Mouse (Mus musculus): ENCODE data around the gene Aicda. TPM values are rescaled to one million over a fixed set of nuclear protein-coding genes. Genes with fewer than 3 reads are reported as not detected.
"Not testable (repeated sequence)": the region's sequence is repeated elsewhere in the genome, so short reads cannot be mapped to it uniquely, and the experiment has no call there.

Gene Aicda
- polyA plus RNA-seq (2017; shearing (Covaris generic)) = 1 to 10 TPM; 2.0 to 4.3 TPM

GRCm38 (mm10) chr6:122553606-122554005, at the start of gene Aicda:
TSS of gene Aicda (plus strand) at chr6:122553801.
- no peak for ATAC-seq

- no peak for ATAC-seq
These were observed 48.6 kb upstream of the Aicda start for GRCm38 (mm10) chr6:122505041-122505440.

GRCm38 (mm10) chr6:122505545-122505944, 48.1 kb upstream of the Aicda start, which contains the start of gene Mfap5:
TSS of gene Mfap5 (plus strand) at chr6:122505845.
- ATAC-seq = no peak

- no peak for ATAC-seq
These were observed 45.1 kb upstream of the Aicda start for GRCm38 (mm10) chr6:122508494-122508893.

GRCm38 (mm10) chr6:122512914-122513878, 40.4 kb upstream of the Aicda start:
- ATAC-seq = no peak

GRCm38 (mm10) chr6:122514312-122514711, 39.3 kb upstream of the Aicda start:
- no peak for ATAC-seq

GRCm38 (mm10) chr6:122515762-122516161, 37.8 kb upstream of the Aicda start:
- not testable (repeated sequence) for ATAC-seq

GRCm38 (mm10) chr6:122517668-122518067, 35.9 kb upstream of the Aicda start:
- ATAC-seq = no peak

- ATAC-seq = no peak
These were observed 34.2 kb upstream of the Aicda start for GRCm38 (mm10) chr6:122519384-122519783.

GRCm38 (mm10) chr6:122522595-122522994, 31.0 kb upstream of the Aicda start:
- ATAC-seq = no peak

- ATAC-seq = no peak
These were observed 30.3 kb upstream of the Aicda start for GRCm38 (mm10) chr6:122523289-122523688.

- peak; percentile 96 for ATAC-seq
These were observed 26.0 kb upstream of the Aicda start for GRCm38 (mm10) chr6:122527596-122527995.

GRCm38 (mm10) chr6:122528136-122528535, 25.5 kb upstream of the Aicda start:
- ATAC-seq = no peak

- no peak for ATAC-seq
These were observed 22.0 kb upstream of the Aicda start for GRCm38 (mm10) chr6:122531466-122532174.

- ATAC-seq = peak; percentile 96
These were observed 20.7 kb upstream of the Aicda start for GRCm38 (mm10) chr6:122532883-122533302.

- ATAC-seq = no peak
These were observed 19.6 kb upstream of the Aicda start for GRCm38 (mm10) chr6:122534032-122534431.

GRCm38 (mm10) chr6:122539564-122539963, 14.0 kb upstream of the Aicda start:
- no peak for ATAC-seq

GRCm38 (mm10) chr6:122542459-122542858, 11.1 kb upstream of the Aicda start:
- ATAC-seq = not testable (repeated sequence)

GRCm38 (mm10) chr6:122543574-122543973, 10.0 kb upstream of the Aicda start:
- no peak for ATAC-seq

- no peak for ATAC-seq
These were observed 8.9 kb upstream of the Aicda start for GRCm38 (mm10) chr6:122544672-122545071.

- ATAC-seq = no peak
These were observed 8.2 kb upstream of the Aicda start for GRCm38 (mm10) chr6:122545289-122545882.

- ATAC-seq = no peak
These were observed 7.7 kb upstream of the Aicda start for GRCm38 (mm10) chr6:122545948-122546347.

GRCm38 (mm10) chr6:122554102-122554501, 501 bp downstream of the Aicda start:
- ATAC-seq = no peak
